Mouse (Mus musculus) liver, postnatal 0 days (tissue): ENCODE measurements at regions not wholly inside any gene's neighbourhood (a gene's known extent, or its start where the extent isn't known, plus 50 kb on each side); places are given as distances from the start of the nearest gene placed in this dataset.
"Not testable (repeated sequence)": the region's sequence is repeated elsewhere in the genome, so short reads cannot be mapped to it uniquely, and the experiment has no call there.

ENCODE experiments used
- CTCF ChIP-seq: sonication (generic); IDR thresholded peaks from 2 replicates; pipeline ENCODE4 v1.5.1; 2016; ENCODE audit warnings: antibody characterized with exemption, low read depth
- EP300 ChIP-seq: IDR thresholded peaks from 2 replicates; pipeline ENCODE4 v1.6.1; 2016; ENCODE audit warnings: antibody characterized with exemption, low read depth, mild to moderate bottlenecking

- TF ChIP-seq EP300, CTCF: not testable (repeated sequence)
These were observed 122.7 kb upstream of the Pfn2 start for GRCm38 (mm10) chr3:57970614-57971013.
